Mouse (Mus musculus): ENCODE measurements around the gene Dnah17. TPM values are rescaled to one million over a fixed set of nuclear protein-coding genes. Genes with fewer than 3 reads are reported as not detected.

Gene Dnah17
- under 1 TPM; 0.02 to 0.08 TPM for total RNA-seq (2021)

DNA sequence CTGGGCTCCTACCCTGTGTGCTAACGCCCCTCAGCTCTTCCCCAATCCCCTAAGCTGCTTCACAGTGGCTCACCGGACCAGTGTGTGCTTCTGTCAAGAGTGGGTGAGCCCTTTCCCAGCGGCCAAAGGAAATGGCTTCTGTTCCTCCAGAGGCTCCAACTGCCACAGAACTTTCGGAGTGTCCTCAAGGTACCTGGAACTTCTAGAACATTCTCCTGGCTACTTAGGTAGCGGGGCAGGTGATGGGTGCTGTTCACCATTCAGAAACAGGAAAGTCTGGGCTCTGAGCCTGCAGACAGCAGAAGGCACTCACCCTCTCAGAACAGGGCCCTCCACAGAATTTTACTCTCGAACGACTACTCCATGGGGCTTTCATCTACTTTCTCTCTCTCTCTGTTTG, at the start of gene Dnah17:
TSS of gene Dnah17 (minus strand) at position 101 of the 400 bp plus-strand sequence.
- intact Hi-C loops (cut with DNase I): no loop called here

DNA sequence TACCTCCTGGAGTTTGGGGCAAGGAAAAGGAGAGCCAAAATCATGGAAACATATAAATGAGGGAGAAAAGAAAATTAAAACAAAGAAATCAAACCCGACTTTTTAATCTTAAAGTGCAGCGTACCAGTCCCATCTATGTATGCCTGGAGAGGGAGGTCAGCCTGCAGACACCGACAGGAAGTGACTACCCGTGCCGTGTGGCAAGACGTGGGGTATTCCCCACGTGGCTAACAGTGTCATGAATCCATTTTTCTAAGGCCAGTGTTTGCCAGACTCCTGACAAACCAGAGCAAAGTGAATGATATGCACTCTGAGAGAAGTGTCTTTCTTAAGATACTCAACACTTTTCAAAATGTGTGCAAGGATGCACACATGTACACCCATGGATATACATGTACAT, 49.8 kb upstream of the Dnah17 start:
- DNase-seq (ENCODE audit: extremely low spot score in 1 of 2, low spot score in 2 of 2): no peak
- intact Hi-C loops (cut with DNase I): no loop called here

More for the DNA sequence above, at the start of gene Dnah17:
- no peak for DNase-seq (ENCODE audit: extremely low spot score in 1 of 2, low spot score in 2 of 2)

DNA sequence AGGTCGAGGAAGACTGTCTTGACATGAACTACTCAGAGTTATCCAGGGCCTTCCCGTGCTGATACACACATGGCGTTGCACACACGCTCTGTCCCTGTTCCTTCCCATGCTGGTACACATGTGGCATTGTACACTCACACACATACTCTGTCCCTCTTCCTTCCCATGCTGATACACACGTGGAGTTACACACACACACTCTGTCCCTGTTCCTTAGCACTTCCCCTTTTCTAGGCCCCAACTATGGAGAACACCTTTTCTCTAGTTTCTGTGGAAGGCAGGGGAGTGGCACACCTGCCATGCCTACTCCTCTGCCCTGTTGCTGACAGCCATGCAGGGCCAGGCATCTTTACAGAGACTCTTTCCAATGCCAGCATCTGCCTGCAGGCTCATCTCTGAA, 47.8 kb upstream of the Dnah17 start:
- DNase-seq (ENCODE audit: extremely low spot score in 1 of 2, low spot score in 2 of 2): no peak
- intact Hi-C loops (cut with DNase I): no loop called here

DNA sequence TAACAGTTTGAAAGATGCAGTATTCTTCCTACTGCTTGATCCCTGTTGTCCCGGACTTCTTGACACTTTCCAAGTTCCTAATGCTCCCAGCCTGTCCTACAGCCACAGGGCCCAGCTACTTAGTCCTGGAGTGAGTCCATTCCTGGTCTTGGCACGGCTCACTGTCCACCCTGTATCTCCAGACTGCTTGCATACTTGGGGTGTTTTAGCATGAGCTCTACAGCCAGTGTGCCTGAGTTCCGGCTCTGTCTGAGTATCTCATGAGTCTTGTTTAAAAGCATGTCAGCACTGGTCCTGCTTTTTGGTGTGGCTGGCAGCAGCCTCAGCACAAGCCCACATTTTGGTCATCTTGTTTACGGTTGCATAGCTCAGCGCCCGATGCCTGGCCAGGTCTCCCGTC, 44.3 kb upstream of the Dnah17 start:
- no peak for DNase-seq (ENCODE audit: extremely low spot score in 1 of 2, low spot score in 2 of 2)
- intact Hi-C loops (cut with DNase I): no loop called here

DNA sequence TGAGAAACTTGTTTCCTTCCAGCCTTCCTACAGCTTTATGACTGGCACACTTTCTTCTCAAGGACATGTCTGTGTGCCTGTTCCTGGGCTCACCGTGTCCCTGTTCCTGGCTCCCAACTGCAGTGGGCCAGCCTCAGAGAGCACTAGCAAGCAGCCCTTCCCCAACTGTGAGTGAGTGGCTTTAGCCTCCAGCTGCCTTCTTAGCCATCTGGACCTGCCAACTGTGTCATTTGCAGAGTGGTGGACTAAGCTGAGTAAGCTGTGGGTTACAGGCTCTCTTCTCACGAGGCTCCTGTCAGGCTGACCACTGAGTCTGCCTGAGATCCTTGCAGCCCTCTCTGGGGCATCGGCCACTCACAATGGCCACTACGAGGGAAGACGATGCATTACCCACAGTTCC, 42.3 kb upstream of the Dnah17 start:
- no peak for DNase-seq (ENCODE audit: extremely low spot score in 1 of 2, low spot score in 2 of 2)
- intact Hi-C loops (cut with DNase I): no loop called here

DNA sequence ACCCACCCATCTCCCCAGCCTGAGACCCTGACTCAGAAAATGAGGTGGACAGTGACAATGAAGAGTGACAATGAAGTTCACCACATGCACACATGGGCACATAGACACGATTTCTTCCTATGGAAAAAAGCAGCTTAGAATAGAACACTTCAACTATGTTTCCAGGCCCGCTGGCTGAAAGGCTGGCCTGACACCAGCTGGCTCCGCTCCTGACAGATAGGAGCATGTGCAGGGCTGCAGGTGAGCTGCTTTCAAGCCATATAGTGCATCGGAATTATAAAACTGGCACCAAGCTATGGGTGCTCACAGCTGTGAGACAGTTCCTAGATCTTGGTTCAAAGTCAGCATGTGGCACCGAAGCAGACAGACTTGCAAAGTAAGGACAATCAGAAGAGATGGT, 39.9 kb upstream of the Dnah17 start:
- DNase-seq (ENCODE audit: extremely low spot score in 1 of 2, low spot score in 2 of 2): no peak
- intact Hi-C loops (cut with DNase I): no loop called here

DNA sequence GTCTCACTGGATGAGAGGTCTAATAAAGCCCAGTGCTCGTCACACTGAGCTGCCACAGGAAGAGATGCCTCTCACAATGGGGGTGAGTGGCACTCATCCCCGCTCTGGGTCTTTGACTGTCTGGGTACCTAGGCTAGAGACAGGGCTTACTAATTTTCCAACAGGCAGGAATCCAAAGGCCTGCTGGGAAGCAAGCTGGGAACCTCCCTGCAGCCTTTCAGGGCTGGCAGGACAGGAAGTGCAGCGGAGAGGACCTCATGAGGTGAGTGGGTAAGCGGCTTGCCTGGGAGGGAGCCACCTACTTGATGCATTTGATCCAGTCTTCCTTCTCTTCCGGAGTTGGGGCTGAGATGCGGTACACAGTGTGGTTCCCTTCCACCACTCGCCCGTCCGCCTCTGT, 38.3 kb upstream of the Dnah17 start:
- DNase-seq (ENCODE audit: extremely low spot score in 1 of 2, low spot score in 2 of 2): no peak
- intact Hi-C loops (cut with DNase I): no loop called here

DNA sequence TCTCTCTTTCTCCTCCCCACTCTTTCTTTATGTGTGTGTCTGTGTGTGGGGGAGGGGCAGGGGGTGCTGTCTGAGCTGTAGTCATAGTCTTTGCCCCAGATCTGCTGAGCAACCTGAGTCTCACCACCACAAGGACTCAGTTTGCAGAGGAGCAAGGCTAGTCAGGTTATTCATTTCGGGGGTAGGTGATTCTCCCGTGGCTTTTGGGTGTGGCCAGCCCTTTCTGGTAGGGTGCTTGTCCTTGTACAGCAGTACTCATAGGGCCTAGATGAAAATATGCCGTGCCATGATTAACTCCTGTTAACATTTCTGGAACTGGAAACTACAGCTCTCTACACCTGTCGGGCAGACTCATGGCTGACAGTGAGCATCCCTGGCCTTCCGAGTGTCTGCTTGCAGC, 36.2 kb upstream of the Dnah17 start:
- DNase-seq (ENCODE audit: extremely low spot score in 1 of 2, low spot score in 2 of 2): no peak
- intact Hi-C loops (cut with DNase I): no loop called here

DNA sequence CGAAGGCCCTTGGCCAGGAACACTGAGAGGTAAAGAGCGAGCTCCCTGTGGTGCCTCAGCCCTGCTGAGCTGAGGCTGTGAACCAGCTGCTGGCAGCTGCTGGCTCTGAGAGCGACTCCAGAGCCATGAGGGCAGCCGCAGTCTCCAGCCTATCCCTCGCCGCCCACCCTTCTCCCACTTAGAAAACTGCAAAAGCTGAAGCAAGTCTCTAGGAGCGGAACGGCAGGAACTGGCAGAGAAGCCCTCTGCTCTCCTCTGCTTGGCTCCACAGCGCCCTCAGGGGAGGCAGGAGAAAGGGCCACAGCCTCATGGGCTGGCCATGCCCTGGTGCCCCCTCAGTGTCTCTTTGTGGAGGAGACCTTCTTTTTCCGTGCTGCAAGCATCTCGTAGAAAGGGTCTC, 35.2 kb upstream of the Dnah17 start:
- intact Hi-C loops (cut with DNase I): no loop called here
- no peak for DNase-seq (ENCODE audit: extremely low spot score in 1 of 2, low spot score in 2 of 2)

DNA sequence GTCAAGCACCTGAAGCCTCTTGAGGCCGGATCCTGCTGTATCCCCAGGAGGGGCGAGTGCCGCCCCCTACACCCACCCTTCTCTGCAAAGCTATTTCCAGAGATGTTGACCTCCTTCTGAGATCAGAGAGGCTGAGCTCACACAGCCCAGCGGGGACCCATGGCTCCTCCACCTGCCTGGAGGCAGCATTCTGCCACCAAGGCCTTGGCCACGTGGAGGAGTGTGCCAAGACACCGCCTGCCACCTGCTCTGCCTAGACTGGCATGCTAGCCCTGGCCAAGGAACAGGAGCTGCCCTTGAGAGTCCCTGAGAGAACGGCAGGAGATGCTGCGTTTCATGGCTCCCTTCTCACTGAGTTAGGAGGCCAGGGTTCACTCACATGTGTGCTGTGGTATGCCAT, 34.1 kb upstream of the Dnah17 start:
- intact Hi-C loops (cut with DNase I): no loop called here
- DNase-seq (ENCODE audit: extremely low spot score in 1 of 2, low spot score in 2 of 2): no peak

DNA sequence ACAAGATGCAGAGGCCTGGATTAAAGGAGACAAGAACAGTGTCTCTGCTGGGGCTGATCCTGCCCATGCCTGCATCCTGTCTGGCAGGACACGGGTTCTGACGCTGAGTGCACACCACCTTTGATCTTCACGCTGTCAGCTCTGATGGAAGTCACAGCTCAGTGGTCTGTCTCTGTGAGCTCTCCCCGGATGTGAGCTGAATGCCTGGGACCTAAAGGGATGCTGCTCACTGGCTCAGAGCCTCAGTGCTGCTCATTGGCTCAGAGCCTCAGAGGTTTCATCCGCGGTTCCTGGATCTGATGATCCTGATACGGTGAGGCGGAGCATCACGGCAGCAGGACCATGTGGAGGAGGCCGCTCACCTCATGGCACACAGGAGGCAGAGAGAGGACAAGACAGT, 31.8 kb upstream of the Dnah17 start:
- intact Hi-C loops (cut with DNase I): no loop called here
- DNase-seq (ENCODE audit: extremely low spot score in 1 of 2, low spot score in 2 of 2): no peak

DNA sequence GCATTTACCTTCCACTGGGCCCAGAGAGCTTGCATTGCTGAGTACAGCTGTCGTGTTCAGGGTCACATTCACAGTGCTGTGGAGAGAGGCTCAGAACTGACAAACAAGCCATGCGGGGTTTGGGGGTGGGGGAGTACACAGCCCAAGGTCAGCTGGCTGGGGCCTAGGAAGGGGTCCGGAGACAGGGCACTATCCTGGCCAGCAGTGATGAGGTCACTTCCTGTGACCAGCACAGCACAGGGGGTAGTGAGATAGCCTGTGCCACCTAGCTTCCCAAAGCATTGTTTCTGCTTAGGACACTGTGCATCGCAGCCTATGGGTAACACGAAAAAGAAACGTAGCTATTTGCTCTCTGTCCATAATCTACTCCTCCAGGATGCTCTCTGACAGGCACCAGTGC, 30.8 kb upstream of the Dnah17 start:
- intact Hi-C loops (cut with DNase I): no loop called here
- no peak for DNase-seq (ENCODE audit: extremely low spot score in 1 of 2, low spot score in 2 of 2)

DNA sequence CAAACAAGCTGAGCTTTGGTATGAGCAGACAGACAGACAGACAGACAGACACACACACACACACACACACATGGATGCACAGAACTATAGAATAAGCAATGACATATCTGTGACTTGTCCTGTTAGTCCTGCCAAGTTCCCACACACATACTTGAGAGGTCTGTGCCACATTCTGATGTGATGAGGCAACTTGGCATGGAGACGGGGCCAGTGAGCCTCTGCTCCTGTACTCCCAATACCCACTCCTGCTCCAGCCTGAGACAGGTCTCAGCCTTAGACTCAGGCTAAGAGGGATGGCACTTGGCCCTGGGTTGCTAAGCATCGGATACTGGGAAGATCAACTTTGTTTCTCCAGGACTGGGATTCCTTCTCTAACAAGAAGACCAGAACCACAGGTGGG, 30.3 kb upstream of the Dnah17 start:
- intact Hi-C loops (cut with DNase I): no loop called here
- no peak for DNase-seq (ENCODE audit: extremely low spot score in 1 of 2, low spot score in 2 of 2)

DNA sequence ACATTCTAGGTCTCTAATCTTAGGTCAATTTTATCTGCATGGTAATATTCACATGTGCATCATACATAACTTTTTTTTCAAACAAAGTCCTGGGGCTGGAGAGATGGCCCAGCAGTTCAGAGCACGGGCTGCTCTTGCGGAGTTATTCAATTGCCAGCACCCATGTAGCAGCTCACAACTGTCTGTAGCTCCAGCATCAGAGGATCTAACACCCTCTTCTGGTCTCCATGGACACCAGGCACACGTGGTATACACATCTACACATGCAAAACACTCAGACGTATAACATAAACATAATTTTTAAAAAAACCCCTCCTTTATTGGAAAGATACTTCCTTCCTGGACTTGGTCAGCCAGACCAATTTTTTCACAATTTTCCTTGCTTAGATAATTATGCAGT, 28.3 kb upstream of the Dnah17 start:
- intact Hi-C loops (cut with DNase I): no loop called here
- no peak for DNase-seq (ENCODE audit: extremely low spot score in 1 of 2, low spot score in 2 of 2)

DNA sequence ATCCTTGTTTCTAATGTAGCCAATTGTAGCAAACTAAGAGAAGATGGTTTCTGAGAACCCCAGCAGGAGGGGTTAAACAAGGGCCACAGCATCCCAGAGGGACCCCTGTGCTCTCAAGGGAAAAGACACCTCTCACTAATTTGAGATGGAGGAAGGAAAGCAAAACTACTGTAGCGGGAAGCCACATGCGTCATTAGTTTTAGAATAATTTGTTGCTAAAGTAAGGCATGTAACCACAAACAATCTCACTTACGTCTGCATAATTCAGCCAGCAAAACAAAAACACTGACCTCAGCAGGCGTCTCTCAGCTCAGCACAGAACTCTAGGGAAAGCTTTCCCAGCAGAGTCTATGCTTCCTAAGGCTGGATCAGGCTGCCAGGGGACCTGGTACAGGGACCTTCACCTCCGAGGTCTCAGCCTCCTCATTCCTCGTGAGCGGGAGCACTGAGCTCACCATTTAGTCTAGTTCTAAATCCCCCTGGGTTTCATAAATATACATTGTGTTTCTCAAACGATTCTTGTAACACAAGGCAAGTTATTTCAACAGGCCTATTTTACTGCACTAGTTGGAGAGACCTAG, 26.1 kb upstream of the Dnah17 start:
- no peak for DNase-seq (ENCODE audit: extremely low spot score in 1 of 2, low spot score in 2 of 2)
- intact Hi-C loops (cut with DNase I): no loop called here

DNA sequence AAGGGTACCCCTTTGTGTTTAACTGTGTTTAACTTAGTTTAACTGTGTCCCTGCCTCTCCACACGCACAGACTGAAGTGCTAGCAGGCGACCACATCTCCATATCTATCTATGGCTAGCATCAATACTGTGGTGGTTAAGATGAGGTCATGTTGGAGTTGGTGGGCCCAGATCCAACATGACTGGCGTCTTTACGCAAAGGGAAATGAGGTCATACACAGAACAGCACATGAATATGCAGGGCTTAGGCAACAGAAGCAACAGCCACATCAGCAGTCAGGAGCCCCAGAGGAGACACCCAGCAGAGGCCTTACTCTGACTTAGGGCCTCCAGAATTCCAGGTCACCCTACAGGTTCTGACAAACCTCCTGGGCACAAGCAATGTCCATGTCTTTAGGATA, 22.5 kb upstream of the Dnah17 start:
- no peak for DNase-seq (ENCODE audit: extremely low spot score in 1 of 2, low spot score in 2 of 2)
- intact Hi-C loops (cut with DNase I): no loop called here

DNA sequence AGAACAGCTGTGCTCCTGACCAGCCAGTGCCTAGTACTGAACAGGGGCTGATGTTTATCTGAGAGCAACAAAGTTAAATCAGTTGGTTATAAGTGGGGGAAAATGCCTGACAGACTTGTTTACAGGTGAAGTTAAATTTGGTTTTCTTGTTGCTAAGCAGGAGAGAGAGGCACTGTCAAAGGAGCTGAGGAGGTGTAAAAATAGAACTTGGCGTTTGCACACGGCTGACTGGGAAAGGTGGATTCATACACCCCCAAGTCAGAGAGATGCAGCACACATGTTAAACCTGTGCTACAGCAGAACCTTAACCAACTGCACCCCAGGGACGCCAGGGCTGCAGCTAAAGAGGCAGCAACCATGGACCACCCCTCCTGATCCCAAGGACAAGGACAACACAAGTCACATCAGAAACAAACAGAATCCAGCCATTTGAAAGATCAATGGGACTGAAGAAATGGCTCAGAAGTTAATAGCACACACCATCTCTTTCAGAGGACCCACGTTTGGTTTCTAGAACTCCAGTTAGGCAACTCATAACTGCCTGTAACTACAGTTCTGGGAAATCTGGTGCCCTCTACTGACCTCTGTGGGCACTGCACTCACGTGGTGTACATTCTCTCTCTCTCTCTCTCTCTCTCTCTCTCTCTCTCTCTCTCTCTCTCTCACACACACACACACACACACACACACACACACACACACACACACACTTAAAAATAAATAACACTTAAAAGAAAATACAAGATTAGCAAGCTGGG, 21.2 kb upstream of the Dnah17 start:
- intact Hi-C loops (cut with DNase I): no loop called here
- DNase-seq (ENCODE audit: extremely low spot score in 1 of 2, low spot score in 2 of 2): no peak

DNA sequence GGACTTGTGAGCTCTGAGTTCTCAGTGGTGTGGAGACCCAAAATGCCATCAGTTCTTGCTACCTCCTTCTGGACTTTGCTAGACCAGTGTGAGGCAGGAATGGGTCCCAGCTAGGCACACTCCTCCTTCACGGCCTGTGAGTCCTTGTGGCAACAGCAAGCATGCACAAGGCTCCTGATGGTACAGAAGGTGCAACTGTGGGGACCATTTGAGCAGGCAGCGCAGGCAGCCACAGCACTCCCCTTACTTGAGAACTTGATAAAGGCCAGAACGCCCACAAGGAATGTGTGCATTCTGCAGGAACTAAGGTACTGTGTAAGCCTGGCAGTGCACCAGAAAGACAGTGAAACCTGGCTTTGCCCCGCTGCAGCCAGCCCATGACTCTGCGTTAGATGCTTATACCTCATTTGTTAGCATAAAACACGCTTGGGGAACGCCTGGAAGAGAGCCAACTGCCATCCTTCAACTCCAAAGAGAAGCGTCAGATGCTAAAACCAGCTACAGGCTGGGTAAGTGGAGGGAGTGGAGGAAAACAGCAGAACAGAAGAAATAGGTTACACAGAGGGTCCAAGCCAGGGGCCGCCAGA, 19.8 kb upstream of the Dnah17 start:
- DNase-seq (ENCODE audit: extremely low spot score in 1 of 2, low spot score in 2 of 2): peak; percentile 45 to 67
- intact Hi-C loops (cut with DNase I): no loop called here

DNA sequence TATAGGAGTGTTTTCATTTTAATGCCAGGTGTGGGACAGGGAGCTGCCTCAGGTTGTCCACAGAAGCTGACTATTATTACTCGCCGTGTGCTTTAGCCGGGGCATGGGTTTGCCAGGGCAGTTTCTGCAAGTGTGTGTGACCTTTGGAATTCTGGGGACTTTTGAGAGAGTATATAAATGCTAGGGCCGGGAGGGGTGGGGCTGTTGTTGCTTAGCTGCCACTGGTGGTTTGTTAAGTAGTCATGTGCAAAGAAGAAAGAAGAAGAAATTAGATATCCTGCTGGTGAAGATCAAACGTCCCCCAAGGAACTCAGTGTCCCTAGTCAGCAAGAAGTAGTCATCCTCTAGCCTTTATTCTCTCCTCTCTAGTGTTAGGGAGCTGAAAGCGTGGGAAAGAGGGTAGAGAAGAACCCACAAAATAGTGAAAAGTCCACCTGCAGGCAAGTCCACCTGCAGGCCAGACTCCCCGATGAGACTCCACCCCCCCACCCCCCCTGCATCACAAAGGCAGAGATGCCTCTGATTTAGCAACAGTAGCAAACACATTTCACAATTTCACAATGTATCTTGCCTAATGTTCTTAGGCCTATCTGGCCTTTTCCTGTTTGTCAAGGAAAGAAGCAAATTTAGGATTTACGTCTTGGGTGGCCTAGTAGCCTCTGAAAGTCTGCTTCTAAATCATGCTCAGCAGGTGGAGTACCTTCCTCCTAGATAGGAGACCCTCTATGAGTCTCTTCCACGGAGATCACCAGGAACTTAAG, 17.6 kb upstream of the Dnah17 start:
- intact Hi-C loops (cut with DNase I): no loop called here
- DNase-seq (ENCODE audit: extremely low spot score in 1 of 2, low spot score in 2 of 2): no peak

DNA sequence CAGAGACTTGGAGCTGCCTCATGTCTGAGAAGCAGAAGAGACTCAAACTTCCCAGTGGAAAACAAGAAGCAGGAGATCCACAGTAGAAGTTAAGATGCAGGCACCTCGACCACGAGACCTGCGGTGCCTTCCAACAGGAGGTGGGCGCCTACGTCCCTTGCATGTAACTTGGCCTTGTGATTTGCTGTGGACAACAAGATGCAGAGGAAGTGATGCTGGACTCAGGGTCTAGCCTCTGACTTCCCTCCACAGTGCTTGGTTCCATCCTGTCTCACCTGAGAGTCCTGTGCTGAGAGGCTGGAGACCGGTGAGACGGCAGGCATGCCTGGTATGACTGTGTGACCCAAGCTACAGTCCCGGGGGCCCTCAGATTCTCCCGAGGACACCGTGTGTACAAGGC, 16.0 kb upstream of the Dnah17 start:
- no peak for DNase-seq (ENCODE audit: extremely low spot score in 1 of 2, low spot score in 2 of 2)
- intact Hi-C loops (cut with DNase I): no loop called here
